Mouse (Mus musculus) brain, adult 2 months (tissue): ENCODE results near the gene Stpg2.

ENCODE experiments used
- DNase-seq: peaks from one replicate; pipeline ENCODE4 v3.0.0; 2011; ENCODE audit warnings: low read depth, low spot score

Stpg2 gene

GRCm38 (mm10) chr3:139733156-139733555 lies 527.7 kb downstream of the Stpg2 start:
- peak; percentile 53 for DNase-seq

GRCm38 (mm10) chr3:139739388-139739787 lies 533.9 kb downstream of the Stpg2 start:
- DNase-seq: peak; percentile 29
